Mouse (Mus musculus) CD4-positive helper T cell, adult 2 months (primary cell): ENCODE measurements around the gene Zbtb9.

Source experiments
- DNase-seq: peaks from one replicate; pipeline ENCODE4 v3.0.0-alpha.2; 2012; ENCODE audit warnings: low read depth, missing footprints, low spot score

Zbtb9 gene

DNA sequence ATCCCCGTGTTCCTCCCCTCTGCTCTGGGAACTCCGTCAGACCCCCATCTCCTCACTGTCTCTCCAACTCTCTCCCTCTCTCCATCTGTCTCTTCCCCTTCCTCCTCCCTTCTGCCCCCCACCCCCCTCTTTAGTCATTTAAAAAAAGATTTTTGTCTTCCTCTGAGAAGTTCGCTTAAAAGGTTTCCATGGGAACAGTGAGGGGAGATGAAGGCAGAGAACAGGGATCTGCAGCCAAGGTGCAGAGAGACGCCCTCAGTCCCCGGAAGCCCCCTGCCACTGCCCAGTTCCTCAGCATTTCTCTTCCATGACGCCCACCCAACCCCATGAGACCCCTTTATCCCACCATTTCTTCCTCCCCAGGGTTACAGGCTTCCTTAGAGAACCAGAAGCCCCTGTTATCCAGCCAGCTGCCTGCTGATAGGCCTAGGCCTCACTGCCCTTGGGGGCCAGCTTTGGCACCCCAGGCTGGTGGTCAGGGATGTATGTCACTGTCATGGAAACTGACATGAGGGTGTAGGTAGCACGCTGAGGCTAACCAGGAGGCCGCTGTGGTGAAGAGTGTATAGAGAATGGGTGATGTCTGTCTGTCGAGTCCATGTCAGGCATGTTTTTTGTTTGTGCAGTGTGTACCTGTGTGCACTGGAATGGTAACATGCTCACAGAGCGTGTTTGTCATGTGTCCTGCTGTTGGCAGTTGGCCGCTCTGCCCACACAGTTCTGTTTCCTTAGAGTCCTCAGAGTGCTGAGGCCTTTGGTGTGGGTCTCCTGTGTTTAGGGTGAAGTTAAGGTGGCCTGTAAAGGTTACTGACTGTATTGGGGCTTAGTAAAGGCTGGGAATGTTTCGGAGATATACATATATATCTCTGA, 25.5 kb upstream of the Zbtb9 start:
- no peak for DNase-seq

DNA sequence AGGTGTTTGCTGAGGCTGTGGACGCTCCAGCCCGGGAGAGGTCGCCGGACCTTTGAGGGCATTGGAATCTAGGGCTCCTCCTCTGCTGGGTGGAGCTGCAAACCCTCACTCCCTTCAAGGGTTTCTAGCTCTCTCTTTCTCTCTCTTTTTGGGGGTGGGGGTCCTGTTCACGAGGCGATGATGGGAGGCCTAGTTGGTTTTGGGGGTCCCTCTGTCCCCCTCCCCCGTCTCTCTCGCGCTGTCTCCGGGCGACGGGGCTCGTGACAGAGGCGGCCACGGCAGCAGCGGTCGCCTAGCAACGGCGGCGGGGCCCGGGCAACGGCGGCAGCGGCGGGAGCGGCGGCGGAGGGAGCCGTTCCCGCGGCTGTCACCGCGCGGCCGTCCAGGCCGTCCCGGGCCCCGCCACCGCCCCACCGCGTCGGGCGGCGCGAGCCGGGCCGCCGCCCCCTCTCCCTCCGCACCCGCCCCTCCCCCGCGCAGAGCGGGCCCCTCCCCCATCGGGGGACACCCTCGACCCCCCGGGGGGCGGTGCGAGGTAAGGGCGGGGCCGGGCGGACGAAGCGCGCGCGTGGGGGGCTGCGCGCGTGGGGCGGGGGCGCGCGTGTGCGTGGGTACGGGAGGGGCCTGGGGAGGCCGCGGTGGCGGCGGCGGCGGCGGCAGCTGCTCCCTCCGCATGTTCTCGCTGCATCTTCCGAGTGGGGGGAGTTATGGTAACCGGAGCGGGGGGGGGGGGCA, 24.5 kb upstream of the Zbtb9 start:
- DNase-seq = peak; percentile 44

DNA sequence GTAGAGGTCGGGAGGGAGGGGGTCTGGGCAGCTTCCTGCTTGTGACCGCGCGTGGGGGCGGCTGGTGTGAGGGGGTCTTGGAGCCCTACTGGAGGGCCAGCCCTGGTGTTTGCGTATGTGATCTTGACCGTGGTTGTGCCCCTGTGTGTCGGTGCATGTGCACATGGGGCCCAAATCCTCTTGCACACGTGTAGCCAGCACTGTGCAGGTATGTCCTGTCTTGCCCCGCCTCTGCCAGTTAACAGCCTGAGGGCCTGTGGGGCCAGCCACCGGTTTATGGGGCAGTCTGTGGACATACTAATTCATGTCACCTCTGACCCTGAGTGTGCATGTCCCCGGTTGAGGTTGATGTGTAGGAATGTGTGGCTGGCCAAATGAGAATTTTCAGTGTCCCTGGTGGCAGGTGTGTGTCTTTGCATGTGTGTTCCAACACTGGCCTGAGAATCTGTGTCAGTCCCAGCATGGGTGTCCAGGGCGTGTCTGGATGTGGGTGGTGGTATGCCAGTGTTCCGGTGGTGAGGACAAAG, 23.9 kb upstream of the Zbtb9 start:
- peak; percentile 30 for DNase-seq

DNA sequence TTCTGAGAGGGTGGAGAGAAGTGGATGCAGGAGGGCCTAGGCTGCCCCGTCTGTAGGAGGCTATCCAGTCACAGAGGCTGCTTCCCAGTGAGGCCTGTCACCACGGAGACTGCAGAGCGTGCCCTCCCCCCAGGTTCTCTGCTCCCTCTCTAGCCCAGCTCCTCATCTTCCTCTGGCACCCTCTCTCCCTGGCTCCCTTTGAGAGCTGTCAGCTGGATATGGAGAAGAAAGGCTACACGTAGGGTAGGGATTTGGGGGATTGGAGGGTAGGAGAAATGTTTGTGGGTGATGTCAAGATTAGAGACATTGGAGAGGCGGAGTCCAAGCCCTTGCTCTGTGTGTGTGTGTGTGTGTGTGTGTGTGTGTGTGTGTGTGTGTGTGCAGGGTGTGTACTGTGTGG, 23.1 kb upstream of the Zbtb9 start:
- peak; percentile 14 for DNase-seq

DNA sequence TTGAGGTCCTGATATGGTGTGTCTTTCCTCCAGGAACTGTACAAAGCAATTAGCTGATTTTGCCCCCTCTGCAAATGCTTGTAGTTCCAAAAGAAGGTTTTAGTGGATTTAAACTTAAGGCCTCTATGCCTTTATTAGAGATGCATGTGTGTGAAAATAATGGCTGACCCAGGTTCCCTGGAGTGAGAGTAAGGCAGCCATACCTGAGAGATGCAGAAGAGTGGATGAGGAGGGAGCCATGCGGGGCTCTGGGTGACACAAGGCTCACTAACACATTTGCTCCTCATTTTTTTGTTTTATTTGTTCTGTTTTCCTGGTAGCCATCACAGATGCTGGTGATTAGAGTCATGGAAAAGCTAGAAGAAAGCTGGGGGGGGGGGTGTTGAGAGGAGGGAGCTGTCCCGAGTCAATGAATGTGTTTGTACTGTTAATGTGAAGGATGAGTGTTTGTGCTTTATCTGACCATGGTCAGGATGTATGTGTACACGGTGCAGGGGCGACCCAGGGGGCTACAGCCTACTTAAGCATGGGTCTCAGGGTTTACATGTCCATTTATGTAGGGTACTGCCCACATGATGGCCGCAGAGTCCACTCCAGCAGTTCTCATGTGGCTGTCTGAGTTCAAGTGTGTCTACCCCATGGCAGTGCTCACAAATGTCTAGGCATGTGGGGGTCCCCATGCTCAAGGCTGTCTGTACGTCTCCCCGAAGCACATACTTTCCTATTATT, 22.2 kb upstream of the Zbtb9 start:
- no peak for DNase-seq

DNA sequence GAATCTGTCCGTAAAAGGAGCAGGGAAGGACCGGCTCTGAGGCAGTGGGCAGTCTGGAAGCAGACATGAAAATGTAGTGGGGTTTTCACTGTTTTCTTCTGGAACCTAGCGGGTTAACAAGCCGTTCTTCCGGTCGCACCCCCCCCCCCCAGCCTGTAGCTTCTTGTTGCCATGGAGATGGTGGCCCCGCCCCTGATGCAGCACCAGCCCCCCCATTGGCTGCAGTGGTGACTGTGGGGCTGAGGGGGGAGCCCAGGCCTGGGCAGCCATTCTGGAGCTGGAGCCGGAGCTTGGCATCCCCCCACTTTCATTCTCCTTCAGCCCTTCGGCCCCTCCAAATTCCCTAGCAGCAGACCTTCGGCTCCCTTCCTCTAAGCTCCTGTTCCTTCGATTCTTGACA, 21.6 kb upstream of the Zbtb9 start:
- DNase-seq = peak; percentile 74

DNA sequence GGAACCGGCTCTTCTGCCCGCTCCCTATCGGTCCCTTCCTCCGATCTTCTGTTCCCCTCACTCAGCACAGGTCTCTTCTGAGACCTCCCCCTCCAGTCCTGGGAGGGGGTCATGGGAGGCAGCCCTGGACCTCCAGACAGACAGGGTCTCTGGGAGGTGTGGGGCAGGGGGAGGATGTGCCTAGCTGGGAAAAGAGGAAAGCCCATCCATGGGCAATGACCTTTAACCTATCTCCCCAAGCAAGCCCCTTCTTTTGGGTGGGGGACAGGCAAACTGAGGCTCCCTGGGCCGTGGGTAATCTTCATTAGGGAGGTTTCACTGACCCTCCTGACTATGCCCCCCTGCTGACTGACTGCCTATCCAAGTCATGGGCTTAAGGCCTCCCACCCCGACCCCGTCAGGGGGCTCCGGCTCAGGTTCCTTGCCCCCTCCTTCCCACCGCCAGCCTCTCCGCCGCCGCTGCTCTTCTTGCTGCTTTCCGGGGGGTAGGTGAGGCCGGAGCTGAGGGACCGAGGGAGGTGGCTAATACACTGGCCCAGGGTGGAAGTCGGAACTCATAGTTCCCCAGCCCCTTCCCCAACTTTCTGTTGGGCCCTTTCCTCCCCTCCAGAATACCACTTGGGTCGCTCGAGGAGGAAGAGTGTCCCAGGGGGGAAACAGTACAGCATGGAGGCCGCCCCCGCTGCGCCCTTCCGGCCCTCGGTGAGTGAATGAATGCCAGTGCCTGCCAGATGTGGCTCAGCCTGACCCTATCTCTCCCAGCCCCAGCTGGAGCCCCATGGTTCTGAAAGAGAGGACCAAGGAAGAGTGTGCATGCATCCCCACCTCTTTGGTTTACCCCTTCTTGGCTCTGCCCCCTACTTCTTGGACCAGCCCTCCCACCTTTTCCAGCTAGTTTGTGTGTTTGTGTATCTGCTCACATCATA, 20.8 kb upstream of the Zbtb9 start:
- no peak for DNase-seq

DNA sequence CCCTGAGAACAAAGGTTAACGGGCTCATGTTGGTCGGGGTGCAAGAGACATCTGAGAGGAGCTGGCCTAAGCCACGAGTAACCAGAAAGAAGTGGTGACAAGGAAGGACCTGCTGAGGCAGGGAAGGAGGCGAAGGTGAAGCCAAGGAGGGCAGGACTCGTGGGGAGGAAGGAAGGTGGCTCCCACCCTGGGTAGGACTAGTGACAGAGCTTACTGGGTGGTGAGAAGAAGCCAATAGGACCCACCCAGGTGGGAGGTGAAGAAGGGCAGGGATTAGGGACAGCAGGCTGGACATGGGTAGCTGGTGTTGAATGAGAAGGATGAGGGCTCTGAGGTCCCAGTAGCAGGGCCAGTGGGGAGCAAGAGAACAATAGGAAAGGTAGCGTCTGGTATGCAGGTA, 19.8 kb upstream of the Zbtb9 start:
- no peak for DNase-seq

DNA sequence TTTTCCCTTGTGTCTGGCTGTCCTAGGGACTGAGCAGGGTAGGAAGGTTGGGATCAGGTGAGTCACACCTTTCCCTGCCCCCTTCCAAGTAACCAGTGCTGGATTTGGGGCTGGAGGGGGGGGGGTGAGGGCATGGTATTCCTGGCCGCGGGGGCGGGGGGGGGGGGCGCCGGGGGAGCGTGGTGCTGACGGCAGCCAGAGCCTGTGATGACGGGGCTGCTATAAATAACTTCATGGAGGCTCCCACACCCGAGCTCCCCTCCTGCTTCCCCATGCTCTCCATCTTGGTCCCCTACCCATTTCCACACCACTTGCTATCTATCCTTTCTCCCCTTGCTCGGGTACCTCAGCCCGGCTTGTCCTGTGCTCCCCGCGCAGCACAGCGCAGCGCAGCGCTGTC, 19.2 kb upstream of the Zbtb9 start:
- no peak for DNase-seq

DNA sequence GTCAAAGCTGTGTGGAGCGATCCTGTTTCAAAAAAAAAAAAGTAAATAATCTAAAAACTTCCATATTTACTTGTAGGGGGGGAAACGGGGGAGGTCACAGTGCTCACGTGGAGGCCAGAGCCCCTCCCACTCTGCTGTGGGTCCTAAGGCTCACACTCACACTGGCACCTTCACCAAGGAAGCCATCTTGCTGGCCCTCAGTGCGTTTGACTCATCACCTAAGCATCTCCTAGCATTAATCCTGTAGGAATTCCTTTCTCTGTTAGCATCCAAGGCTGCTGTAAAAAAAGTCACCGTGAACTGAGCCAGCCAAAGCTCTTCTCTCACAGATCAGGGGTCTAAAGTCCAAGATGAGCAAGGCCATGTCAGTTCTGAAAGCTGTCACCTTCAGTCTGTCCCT, 16.7 kb upstream of the Zbtb9 start:
- DNase-seq = no peak

DNA sequence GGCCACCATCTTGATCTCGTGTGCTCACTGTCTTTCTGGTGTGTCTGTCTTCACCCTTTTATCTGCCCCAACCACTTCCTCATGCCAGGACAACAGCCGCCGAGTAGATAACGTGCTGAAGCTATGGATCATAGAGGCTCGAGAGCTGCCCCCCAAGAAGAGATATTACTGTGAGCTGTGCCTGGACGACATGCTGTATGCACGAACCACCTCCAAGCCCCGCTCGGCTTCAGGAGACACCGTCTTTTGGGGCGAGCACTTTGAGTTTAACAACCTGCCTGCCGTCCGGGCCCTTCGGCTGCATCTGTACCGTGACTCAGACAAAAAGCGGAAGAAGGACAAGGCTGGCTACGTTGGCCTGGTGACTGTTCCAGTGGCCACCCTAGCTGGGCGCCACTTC, 16.1 kb upstream of the Zbtb9 start:
- DNase-seq = no peak

DNA sequence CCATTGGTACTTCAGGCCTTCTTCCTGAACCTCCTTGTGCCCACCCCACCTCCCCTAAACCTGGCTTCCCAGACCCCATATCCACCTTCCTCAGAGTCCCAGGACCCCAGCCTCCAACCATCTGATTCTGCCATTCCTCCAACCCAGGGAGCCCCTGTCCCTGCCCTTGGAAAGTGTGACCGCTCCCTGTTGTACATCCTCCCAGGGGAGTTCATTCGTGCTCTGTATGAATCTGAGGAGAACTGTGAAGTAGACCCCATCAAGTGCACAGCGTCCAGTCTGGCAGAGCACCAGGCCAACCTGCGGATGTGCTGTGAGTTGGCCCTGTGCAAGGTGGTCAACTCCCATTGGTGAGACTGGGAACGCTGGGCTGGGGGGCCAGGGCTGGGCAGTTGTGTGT, 15.1 kb upstream of the Zbtb9 start:
- DNase-seq = no peak

DNA sequence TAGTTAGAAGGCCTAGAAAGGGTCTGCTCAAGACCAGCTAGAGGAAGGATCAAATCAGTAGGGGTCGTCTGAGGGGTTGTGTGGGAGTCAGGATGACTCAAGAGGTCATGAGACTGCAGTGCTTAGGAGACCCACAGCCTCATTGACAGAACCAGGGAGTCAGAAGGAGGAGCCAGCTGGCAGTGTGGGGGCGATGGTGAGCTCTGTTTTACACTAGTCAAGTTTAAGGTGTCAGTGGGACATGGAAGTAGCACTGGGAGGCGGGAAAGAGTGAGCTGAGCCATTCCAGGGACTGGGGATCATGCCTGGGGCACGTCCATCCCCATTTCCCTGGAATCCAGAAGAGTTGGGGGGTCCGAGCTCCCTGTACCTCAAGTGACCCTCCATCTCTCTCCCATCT, 14.1 kb upstream of the Zbtb9 start:
- DNase-seq = no peak

DNA sequence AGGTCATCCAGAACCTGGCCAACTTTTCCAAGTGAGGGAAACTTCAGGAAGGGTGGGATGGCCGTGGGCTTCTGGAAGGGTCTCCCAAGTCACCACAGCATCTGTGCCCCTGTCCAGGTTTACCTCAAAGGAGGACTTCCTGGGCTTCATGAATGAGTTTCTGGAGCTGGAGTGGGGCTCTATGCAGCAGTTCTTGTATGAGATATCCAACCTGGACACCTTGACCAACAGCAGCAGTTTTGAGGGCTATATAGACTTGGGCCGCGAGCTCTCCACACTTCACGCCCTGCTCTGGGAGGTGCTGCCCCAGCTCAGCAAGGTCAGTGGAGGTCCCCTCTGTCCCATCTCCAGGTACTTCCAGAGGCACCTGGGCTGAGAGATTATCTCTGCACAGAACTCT, 13.2 kb upstream of the Zbtb9 start:
- DNase-seq = no peak

DNA sequence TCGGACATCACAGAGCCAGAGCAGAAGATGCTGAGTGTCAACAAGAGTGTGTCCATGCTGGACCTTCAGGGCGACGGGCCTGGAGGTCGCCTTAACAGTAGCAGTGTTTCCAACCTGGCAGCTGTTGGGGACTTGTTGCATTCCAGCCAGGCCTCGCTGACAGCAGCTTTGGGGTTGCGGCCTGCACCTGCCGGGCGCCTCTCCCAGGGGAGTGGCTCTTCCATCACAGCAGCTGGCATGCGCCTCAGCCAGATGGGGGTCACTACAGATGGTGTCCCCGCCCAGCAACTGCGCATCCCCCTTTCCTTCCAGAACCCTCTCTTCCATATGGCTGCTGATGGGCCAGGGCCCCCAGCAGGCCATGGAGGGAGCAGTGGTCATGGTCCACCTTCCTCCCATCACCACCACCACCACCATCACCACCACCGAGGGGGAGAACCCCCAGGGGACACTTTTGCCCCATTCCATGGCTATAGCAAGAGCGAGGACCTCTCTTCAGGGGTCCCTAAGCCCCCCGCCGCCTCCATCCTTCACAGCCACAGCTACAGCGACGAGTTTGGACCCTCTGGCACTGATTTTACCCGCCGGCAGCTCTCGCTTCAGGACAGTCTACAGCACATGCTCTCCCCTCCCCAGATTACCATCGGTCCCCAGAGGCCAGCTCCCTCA, 11.3 kb upstream of the Zbtb9 start:
- DNase-seq = no peak

DNA sequence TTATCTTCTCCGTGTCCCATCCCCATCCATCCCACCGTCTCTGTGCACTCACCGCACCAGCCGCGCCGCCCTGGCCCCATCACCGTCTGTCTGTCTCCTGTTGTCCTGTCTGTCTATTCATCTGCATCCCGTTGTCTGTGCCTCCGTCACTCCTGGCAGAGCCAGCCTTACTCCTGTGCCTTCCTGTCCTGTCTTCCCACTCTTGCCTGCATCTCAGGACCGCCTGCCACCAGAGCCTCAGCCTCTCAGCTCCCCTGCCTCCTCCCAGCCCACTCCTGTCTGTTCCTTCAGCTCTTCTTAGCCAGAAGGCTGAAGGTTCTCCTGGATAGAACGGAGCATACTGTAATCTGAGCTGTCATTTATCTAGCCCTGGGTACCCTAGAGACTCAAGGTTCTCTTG, 6.0 kb upstream of the Zbtb9 start:
- DNase-seq = no peak

DNA sequence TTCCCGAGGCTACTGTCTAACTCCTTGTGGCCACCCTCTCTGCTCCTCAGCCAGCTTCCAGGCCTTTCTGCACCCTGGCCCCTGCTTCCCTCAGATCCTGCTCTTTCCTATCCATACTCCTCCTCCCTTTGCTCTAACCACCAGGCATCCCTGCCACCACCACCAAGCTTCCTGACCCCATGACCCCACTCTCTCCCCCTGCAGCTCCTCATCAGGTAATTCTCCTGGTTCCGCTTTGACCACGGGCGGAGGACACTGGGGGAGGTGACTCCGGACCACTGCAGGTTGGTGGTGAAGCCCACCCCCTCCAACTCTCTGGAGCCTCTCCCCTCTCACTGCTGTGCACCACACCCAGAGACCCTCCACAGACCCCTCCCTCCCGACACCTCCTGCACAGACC, 5.5 kb upstream of the Zbtb9 start:
- DNase-seq = no peak

DNA sequence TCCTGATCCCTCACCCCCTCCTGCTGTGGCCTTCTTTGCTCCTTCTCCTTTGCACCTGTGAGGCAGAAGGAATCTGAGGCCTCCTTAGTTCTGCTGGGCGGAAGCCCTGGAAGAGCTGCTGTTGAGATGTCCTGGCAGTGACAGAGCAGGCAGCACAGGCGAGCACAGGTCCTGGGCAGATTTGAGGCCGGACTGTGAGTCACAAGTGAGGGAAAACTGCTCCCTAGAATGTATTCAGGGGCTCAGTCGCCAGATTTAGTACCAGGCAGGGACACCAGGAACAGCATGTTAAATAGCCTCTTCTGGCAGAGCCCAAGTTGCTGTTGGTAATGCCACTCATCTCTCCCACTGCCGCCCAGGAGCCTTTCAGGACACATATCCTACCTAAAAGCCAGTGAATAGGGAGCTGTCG, 4.8 kb upstream of the Zbtb9 start:
- DNase-seq = no peak

DNA sequence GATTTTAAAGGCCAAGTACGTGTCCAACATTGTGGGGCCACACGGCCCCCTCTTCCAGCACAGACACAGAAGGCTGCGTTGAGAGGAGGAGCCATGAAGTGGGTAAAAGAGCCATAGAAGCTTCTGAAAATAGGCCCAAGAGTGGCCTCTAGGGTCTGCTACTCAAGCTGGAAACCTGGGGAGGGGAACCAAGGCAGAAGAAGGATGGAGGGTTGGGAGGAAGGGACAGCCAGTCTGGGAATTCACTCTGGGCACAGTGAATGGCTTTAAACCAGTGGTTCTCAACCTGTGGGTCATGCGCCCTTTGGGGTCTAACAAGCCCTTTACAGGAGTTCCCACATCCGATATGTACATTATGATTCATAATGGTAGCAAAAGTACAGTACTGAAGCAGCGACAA, 3.7 kb upstream of the Zbtb9 start:
- no peak for DNase-seq

DNA sequence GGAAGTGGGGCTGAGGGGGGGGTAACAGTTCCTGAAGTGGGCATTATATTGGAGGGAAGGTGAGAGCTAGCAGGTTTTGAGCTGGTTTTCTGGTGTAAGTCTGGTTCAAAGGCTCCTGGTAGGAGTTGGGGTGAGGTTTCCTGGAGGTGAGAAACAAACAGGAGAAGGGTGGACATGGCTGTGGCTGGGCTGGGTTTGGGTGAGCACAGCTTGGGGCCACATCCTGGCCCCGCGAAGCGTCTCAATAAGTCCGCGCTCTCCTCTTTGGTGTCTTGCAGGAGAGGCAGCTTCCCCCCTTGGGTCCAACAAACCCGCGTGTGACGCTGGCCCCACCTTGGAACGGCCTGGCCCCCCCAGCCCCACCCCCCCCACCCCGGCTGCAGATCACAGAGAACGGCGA, 2.7 kb upstream of the Zbtb9 start:
- no peak for DNase-seq
